In the genomic region with DNA sequence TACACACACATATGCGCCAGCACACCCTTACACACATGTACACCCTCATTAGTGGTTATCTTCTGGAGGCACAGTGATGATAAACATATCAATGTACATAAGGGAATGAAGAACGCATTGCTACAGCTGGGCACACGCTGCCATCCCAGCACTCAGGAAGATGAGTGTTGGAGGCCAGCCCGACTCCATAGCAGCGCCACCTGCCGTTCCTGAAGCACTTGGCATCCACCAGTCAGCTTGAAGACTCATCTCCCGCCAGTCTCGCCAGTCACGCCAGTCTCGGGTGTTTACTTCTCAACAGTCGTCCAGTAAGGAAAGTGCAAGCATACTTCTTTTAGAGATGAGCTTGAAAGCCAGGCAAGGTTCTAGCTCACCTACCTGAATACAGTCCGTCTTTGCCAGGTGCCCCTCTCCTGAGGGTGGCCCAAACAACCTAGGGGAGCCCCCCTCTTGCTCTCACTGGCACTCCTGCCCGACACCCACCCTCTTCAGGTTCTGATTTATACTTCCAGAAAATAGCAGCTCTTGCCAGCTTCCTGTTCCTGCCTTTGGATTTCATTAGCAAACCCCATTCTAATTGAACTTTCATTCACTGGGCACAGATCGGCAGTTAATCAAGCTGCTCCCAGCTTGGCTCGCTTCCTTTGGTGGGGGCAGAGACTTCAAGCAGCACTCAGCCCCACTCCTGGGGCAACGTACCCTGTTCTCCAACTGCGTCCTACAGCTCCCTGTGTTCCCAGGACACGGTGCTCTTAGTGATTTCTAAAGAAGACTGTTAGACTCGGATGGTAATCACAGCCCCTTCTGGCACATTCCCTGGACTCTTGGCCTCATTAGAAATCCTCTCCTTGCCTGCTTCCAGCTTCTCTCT, we compare ENCODE assay signal across 8 mouse cellular contexts.
DNase-seq lines count a peak whose midpoint lies in the region; ATAC-seq and TF ChIP-seq lines count a peak whose summit lies in the region.

No protein-coding gene starts in this region.

- no peak overlapping the region for H3K4me2 ChIP-seq in limb, embryonic 14.5 days (replicated peaks; ENCODE audit: low read depth, low read length, severe bottlenecking)

- ATAC-seq in limb, embryonic 14.5 days (ENCODE audit: low FRiP score, low read depth): no peak

- H3K4me1 ChIP-seq in liver, adult 2 months (ENCODE audit: control insufficient read depth, insufficient read depth, low read length): no peaks in the 10 kb centered on the region
- 0 out of 2 replicates have a peak, but pooled peaks cover 3% of the 10 kb centered on the region for H3K4me1 ChIP-seq in limb, embryonic 14.5 days (ENCODE audit: control insufficient read depth, insufficient read depth, low read length)

- H3K9me3 ChIP-seq in limb, embryonic 14.5 days (ENCODE audit: control insufficient read depth, low read length): no peaks in the 10 kb centered on the region

- TF ChIP-seq CTCF in liver, adult 2 months (IDR thresholded peaks at IDR 0.05; ENCODE audit: low read depth, low read length): peak; percentile 20; the same call in 1 of the 2 replicates

- H3K4me3 ChIP-seq in liver, adult 2 months (ENCODE audit: insufficient read depth, low read depth, low read length): no peak overlapping the region
- no peak overlapping the region for H3K4me3 ChIP-seq in limb, embryonic 14.5 days (replicated peaks; ENCODE audit: low read length)

- TF ChIP-seq POLR2A in liver, adult 2 months (IDR thresholded peaks at IDR 0.05; ENCODE audit: extremely low read depth, insufficient read depth, low read length): no peak
- TF ChIP-seq POLR2A in limb, embryonic 14.5 days (IDR thresholded peaks at IDR 0.05; ENCODE audit: borderline replicate concordance, extremely low read depth, insufficient read depth, insufficient read length): no peak

- no peak for DNase-seq in liver, adult 2 months (ENCODE audit: extremely low read depth, low read depth, low spot score)
- no peak for DNase-seq in liver
- DNase-seq in adrenal gland, adult 2 months: peak; percentile 31
- DNase-seq in fat pad, adult 2 months (ENCODE audit: extremely low read depth, low read depth, low spot score): peak; percentile 97
- peak; percentile 51 for DNase-seq in kidney, postnatal 10 days
- DNase-seq in limb, embryonic 14.5 days (ENCODE audit: low spot score): no peak
- peak; percentile 74 for DNase-seq in right cerebral cortex, adult 18-20 months
- DNase-seq in spleen, adult 12 weeks (ENCODE audit: low spot score): no peak

- no peaks in the 10 kb centered on the region for H3K27me3 ChIP-seq in liver, adult 2 months (ENCODE audit: control insufficient read depth, insufficient read depth, low read length)
- no peaks in the 10 kb centered on the region for H3K27me3 ChIP-seq in limb, embryonic 14.5 days (ENCODE audit: control insufficient read depth, insufficient read depth, low read length)

- no peaks in the 10 kb centered on the region for H3K36me3 ChIP-seq in liver, adult 2 months (ENCODE audit: control insufficient read depth, insufficient read depth, low read length)
- no peaks in the 10 kb centered on the region for H3K36me3 ChIP-seq in limb, embryonic 14.5 days (ENCODE audit: control insufficient read depth, insufficient read depth, low read length)

- no peaks in the 10 kb centered on the region for H3K79me2 ChIP-seq in liver, adult 2 months (ENCODE audit: control insufficient read depth, insufficient read depth, low read length)

- WGBS in liver, adult 2 months: 50% methylated on average over 19 of the region's 19 CpGs
- 42% methylated on average over 19 of the region's 19 CpGs for WGBS in limb, embryonic 14.5 days

- no peak overlapping the region for H3K9ac ChIP-seq in liver, adult 2 months (ENCODE audit: low read depth, low read length)
- no peak overlapping the region for H3K9ac ChIP-seq in limb, embryonic 14.5 days (ENCODE audit: low read depth, low read length, severe bottlenecking)

- no peak overlapping the region for H3K27ac ChIP-seq in liver, adult 2 months (replicated peaks; ENCODE audit: insufficient read depth, low read depth, low read length)
- H3K27ac ChIP-seq in limb, embryonic 14.5 days (replicated peaks; ENCODE audit: low read depth, low read length): peak overlapping the region; percentile 21

Comparison
In these comparisons a context has a peak if more than half of its experiments do, and no peak if none do; other contexts are left out.
1. DNase-seq: peak in adrenal gland, adult 2 months (single experiment), fat pad, adult 2 months (single experiment), kidney, postnatal 10 days (single experiment) and right cerebral cortex, adult 18-20 months (single experiment); none in liver, adult 2 months (single experiment), liver (single experiment), limb, embryonic 14.5 days (single experiment) and spleen, adult 12 weeks (single experiment).